Mouse (Mus musculus) forebrain, embryonic 15.5 days (tissue): ENCODE data around the gene Bst2. TPM values are rescaled to one million over a fixed set of nuclear protein-coding genes. Genes with fewer than 3 reads are reported as not detected.
A peak's percentile ranks its signal among the peaks of the same experiment; 100 is the strongest.

Source experiments
- ATAC-seq: fragments of 200-750 bp; cut with Nextera tagmentation; replicated peaks from 2 replicates; pipeline ENCODE4 v1.8.0; 2017; ENCODE audit warnings: mild to moderate bottlenecking, moderate TSS enrichment, moderate library complexity
- H3K27ac ChIP-seq: fragments of 300-500 bp; sonication (generic); replicated peaks from 2 replicates; pipeline ENCODE4 v1.5.1; 2015; ENCODE audit warnings: mild to moderate bottlenecking, inconsistent platforms
- H3K27me3 ChIP-seq: fragments of 300-500 bp; sonication (generic); 2 replicates; pipeline ENCODE4 v1.6.1; 2015; ENCODE audit warnings: inconsistent platforms
- H3K36me3 ChIP-seq: fragments of 300-500 bp; sonication (generic); 2 replicates; pipeline ENCODE4 v1.6.1; 2015; ENCODE audit warnings: mild to moderate bottlenecking, inconsistent platforms
- H3K4me1 ChIP-seq: fragments of 300-500 bp; sonication (generic); 2 replicates; pipeline ENCODE4 v1.6.1; 2015; ENCODE audit warnings: inconsistent platforms
- H3K4me2 ChIP-seq: fragments of 300-500 bp; sonication (generic); replicated peaks from 2 replicates; pipeline ENCODE4 v1.6.1; 2015; ENCODE audit warnings: mild to moderate bottlenecking, inconsistent platforms
- H3K4me3 ChIP-seq: fragments of 300-500 bp; sonication (generic); 2 replicates; pipeline ENCODE4 v1.5.1; 2015; ENCODE audit warnings: mild to moderate bottlenecking, inconsistent platforms
- H3K9ac ChIP-seq: fragments of 300-500 bp; sonication (generic); replicated peaks from 2 replicates; pipeline ENCODE4 v1.6.1; 2015; ENCODE audit warnings: mild to moderate bottlenecking, inconsistent platforms
- H3K9me3 ChIP-seq: fragments of 300-500 bp; sonication (generic); 2 replicates; pipeline ENCODE4 v1.6.1; 2016; ENCODE audit warnings: inconsistent platforms
- WGBS: fragments of 180-500 bp; shearing (Covaris S2); methylation state at CpG from one replicate; pipeline ENCODE4 v1.1.7; 2015; ENCODE audit warnings: mixed read lengths; 5-methylcytosine and 5-hydroxymethylcytosine counted together
- polyA plus RNA-seq: library from polyadenylated mRNA; unstranded; fragments of >200 nt; fragmentation: Nextera tagmentation; extraction: Ambion mirVana; gene quantifications from 2 replicates; pipeline ENCODE4 v1.2.1, GENCODE M21; 2015

Gene Bst2
- 8.5 and 8.8 TPM in 2 replicates for polyA plus RNA-seq

- Histone ChIP-seq H3K9ac (peak within 1 kb of the TSS; percentile 24; the same call in 1 of the 2 replicates), H3K27ac (no peak within 1 kb of the TSS), H3K9me3 (no peaks in the 10 kb centered on the region), H3K27me3 (peaks cover 21% of the 10 kb centered on the region), H3K4me1 (peaks cover 11% of the 10 kb centered on the region), H3K4me2 (peak within 1 kb of the TSS; percentile 48), H3K4me3 (peak within 1 kb of the TSS; percentile 29), H3K36me3 (no peaks in the 10 kb centered on the region)
- 3% methylated on average over 37 of the region's 37 CpGs for WGBS
- no peak for ATAC-seq
Measured at GRCm38 (mm10) chr8:71537028-71537867, at the start of gene Bst2. Bst2 (minus strand) TSS chr8:71537456.

- Histone ChIP-seq H3K27ac (no peak overlapping the region), H3K36me3 (peaks cover 32% of the 10 kb centered on the region; the same call in 1 of the 2 replicates)
- ATAC-seq, result no peak; the same call in 1 of the 2 replicates
Measured at GRCm38 (mm10) chr8:71586891-71587290, 49.6 kb upstream of the Bst2 start.

GRCm38 (mm10) chr8:71580201-71580600 lies 42.9 kb upstream of the Bst2 start:
- H3K27ac ChIP-seq, result no peak overlapping the region
- no peak overlapping the region for H3K9ac ChIP-seq
- no peaks in the 10 kb centered on the region for H3K9me3 ChIP-seq
- peaks cover 11% of the 10 kb centered on the region for H3K4me1 ChIP-seq
- H3K4me2 ChIP-seq, result no peak overlapping the region
- H3K36me3 ChIP-seq, result peaks cover 27% of the 10 kb centered on the region; the same call in 1 of the 2 replicates
- no peak overlapping the region for H3K4me3 ChIP-seq
- WGBS, result 21% methylated on average over 9 of the region's 9 CpGs
- ATAC-seq, result no peak
- no peaks in the 10 kb centered on the region for H3K27me3 ChIP-seq

More at GRCm38 (mm10) chr8:71586891-71587290, 49.6 kb upstream of the Bst2 start:
- Histone ChIP-seq H3K27me3 (no peaks in the 10 kb centered on the region), H3K9me3 (no peaks in the 10 kb centered on the region), H3K4me3 (no peak overlapping the region), H3K4me2 (no peak overlapping the region), H3K4me1 (peaks cover 10% of the 10 kb centered on the region), H3K9ac (no peak overlapping the region)
- 83% methylated on average over 2 of the region's 2 CpGs for WGBS

- 0 out of 2 replicates have a peak overlapping the region, but pooled peaks have one; percentile 27 for H3K27ac ChIP-seq
- no peak overlapping the region for H3K9ac ChIP-seq
- peaks cover 13% of the 10 kb centered on the region for H3K4me1 ChIP-seq
- no peak for ATAC-seq
- WGBS, result 80% methylated on average over 14 of the region's 14 CpGs
- no peaks in the 10 kb centered on the region for H3K27me3 ChIP-seq
- H3K4me2 ChIP-seq, result no peak overlapping the region
- no peaks in the 10 kb centered on the region for H3K9me3 ChIP-seq
- H3K4me3 ChIP-seq, result no peak overlapping the region
- peaks cover 20% of the 10 kb centered on the region; the same call in 1 of the 2 replicates for H3K36me3 ChIP-seq
Measured at GRCm38 (mm10) chr8:71579476-71579875, 42.2 kb upstream of the Bst2 start.

GRCm38 (mm10) chr8:71579009-71579408 lies 41.8 kb upstream of the Bst2 start:
- Histone ChIP-seq H3K27ac (no peak overlapping the region), H3K4me2 (no peak overlapping the region), H3K27me3 (no peaks in the 10 kb centered on the region), H3K4me3 (no peak overlapping the region), H3K9ac (no peak overlapping the region), H3K4me1 (peaks cover 17% of the 10 kb centered on the region), H3K36me3 (peaks cover 15% of the 10 kb centered on the region; the same call in 1 of the 2 replicates), H3K9me3 (no peaks in the 10 kb centered on the region)
- WGBS, result 79% methylated on average over 1 of the region's 1 CpGs
- no peak for ATAC-seq

GRCm38 (mm10) chr8:71577856-71578387 lies 40.7 kb upstream of the Bst2 start:
- no peak overlapping the region for H3K4me3 ChIP-seq
- H3K36me3 ChIP-seq, result peaks cover 12% of the 10 kb centered on the region; the same call in 1 of the 2 replicates
- no peak overlapping the region for H3K4me2 ChIP-seq
- H3K9me3 ChIP-seq, result no peaks in the 10 kb centered on the region
- ATAC-seq, result no peak
- H3K27ac ChIP-seq, result no peak overlapping the region
- WGBS, result 72% methylated on average over 4 of the region's 4 CpGs
- H3K9ac ChIP-seq, result no peak overlapping the region
- no peaks in the 10 kb centered on the region for H3K27me3 ChIP-seq
- peaks cover 24% of the 10 kb centered on the region for H3K4me1 ChIP-seq

GRCm38 (mm10) chr8:71575020-71575419 lies 37.8 kb upstream of the Bst2 start:
- 79% methylated on average over 1 of the region's 1 CpGs for WGBS
- H3K27ac ChIP-seq, result no peak overlapping the region
- no peak overlapping the region for H3K9ac ChIP-seq
- H3K4me3 ChIP-seq, result no peak overlapping the region
- no peak overlapping the region for H3K4me2 ChIP-seq
- peaks cover 39% of the 10 kb centered on the region for H3K4me1 ChIP-seq
- no peak for ATAC-seq
- no peaks in the 10 kb centered on the region for H3K9me3 ChIP-seq
- no peaks in the 10 kb centered on the region for H3K27me3 ChIP-seq
- H3K36me3 ChIP-seq, result no peaks in the 10 kb centered on the region

GRCm38 (mm10) chr8:71574426-71574825 lies 37.2 kb upstream of the Bst2 start:
- ATAC-seq, result no peak
- Histone ChIP-seq H3K27me3 (no peaks in the 10 kb centered on the region), H3K9ac (no peak overlapping the region), H3K36me3 (no peaks in the 10 kb centered on the region), H3K4me3 (no peak overlapping the region), H3K4me2 (no peak overlapping the region), H3K27ac (no peak overlapping the region; the same call in 1 of the 2 replicates), H3K4me1 (peaks cover 34% of the 10 kb centered on the region), H3K9me3 (no peaks in the 10 kb centered on the region)
- 65% methylated on average over 7 of the region's 7 CpGs for WGBS

GRCm38 (mm10) chr8:71572847-71573633 lies 35.8 kb upstream of the Bst2 start:
- Histone ChIP-seq H3K9me3 (no peaks in the 10 kb centered on the region), H3K27ac (peak overlapping the region; percentile 70), H3K27me3 (no peaks in the 10 kb centered on the region), H3K36me3 (no peaks in the 10 kb centered on the region), H3K9ac (peak overlapping the region; percentile 17), H3K4me2 (peak overlapping the region; percentile 49), H3K4me3 (peak overlapping the region; percentile 15), H3K4me1 (peaks cover 46% of the 10 kb centered on the region)
- WGBS, result 38% methylated on average over 9 of the region's 9 CpGs
- no peak for ATAC-seq

GRCm38 (mm10) chr8:71572077-71572476 lies 34.8 kb upstream of the Bst2 start:
- Histone ChIP-seq H3K36me3 (no peaks in the 10 kb centered on the region), H3K4me2 (peak overlapping the region; percentile 49), H3K27me3 (no peaks in the 10 kb centered on the region), H3K27ac (peak overlapping the region; percentile 70), H3K4me1 (peaks cover 46% of the 10 kb centered on the region), H3K9me3 (no peaks in the 10 kb centered on the region), H3K4me3 (peak overlapping the region; percentile 61), H3K9ac (no peak overlapping the region)
- WGBS, result 79% methylated on average over 2 of the region's 2 CpGs
- ATAC-seq, result no peak

- Histone ChIP-seq H3K4me3 (peak overlapping the region; percentile 61), H3K36me3 (no peaks in the 10 kb centered on the region), H3K4me1 (peaks cover 46% of the 10 kb centered on the region), H3K27ac (peak overlapping the region; percentile 86), H3K27me3 (no peaks in the 10 kb centered on the region), H3K9ac (peak overlapping the region; percentile 67), H3K4me2 (peak overlapping the region; percentile 49), H3K9me3 (no peaks in the 10 kb centered on the region)
- ATAC-seq, result peak; percentile 92
- under 1% methylated on average over 41 of the region's 41 CpGs for WGBS
Measured at GRCm38 (mm10) chr8:71570291-71570954, 33.2 kb upstream of the Bst2 start.
